Mouse (Mus musculus): ENCODE measurements around the gene Tmem132d.

Tmem132d gene

DNA sequence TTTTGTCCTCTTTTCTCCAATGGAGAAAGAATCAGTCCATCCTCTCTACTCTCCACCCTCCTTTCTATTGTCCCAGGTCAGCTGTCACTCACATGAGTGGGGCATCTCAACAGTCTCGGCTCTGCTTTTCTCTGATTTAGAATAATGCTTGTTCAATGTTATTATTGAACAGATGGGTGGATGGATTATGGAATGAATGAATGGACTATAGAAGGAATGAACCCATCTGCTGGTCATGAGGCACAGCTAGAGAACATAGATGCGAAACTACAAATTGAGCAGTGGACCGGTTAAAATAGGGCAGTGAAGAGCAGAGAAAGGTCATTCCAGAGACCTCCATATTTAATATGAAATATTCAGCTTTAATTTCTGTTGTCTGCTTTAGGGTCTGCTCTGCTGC is 514.5 kb downstream of the Tmem132d start:
- DNase-seq, result no peak

- DNase-seq, result no peak
Observed at GRCm38 (mm10) chr5:127914157-127914556, 518.7 kb downstream of the Tmem132d start.

DNA sequence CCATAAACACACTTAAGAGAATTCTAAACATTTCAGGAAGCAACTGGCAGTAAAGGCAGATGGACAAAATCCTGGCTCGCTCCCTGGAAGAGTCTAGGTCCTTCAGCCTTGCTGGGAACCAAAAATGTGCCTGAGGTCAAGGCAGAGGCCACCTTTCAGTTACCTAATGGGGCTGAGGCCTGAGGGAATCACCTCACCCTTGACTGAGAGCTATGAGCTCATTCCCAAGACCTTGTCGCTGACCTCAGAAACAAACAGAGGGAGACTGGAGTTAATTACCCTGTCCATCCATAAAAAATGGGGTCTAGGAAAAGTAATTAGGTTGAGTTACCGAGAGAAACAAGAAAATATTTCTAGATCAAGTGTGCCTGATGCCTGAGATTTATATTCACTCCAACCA is 521.3 kb downstream of the Tmem132d start:
- DNase-seq, result no peak

GRCm38 (mm10) chr5:127910356-127910755 is 522.5 kb downstream of the Tmem132d start:
- DNase-seq, result no peak

- no peak for DNase-seq
Observed at GRCm38 (mm10) chr5:127895176-127895575, 537.7 kb downstream of the Tmem132d start.

- no peak for DNase-seq
Observed at GRCm38 (mm10) chr5:127885566-127886505, 547.0 kb downstream of the Tmem132d start.

DNA sequence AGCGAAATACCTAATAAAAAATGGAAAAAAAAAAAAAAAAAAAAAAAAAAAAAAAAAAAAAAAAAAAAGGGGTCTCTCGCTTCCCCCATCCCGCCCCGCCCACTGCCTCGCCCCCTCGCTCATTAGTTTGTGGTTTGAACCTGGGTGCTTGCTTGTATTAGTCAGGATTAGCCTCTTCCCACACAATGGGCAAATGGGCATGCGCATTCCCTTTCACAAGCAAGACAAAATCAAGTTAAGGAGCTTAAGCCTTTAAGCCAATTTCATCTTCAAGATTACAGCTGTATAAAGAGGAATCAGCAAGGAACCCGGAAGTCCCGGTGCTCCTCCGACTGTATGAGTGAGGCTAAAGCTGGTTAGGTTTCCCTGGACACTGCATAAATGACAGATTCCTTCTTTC is 549.9 kb downstream of the Tmem132d start:
- no peak for DNase-seq

GRCm38 (mm10) chr5:127874461-127874860 is 558.4 kb downstream of the Tmem132d start:
- DNase-seq, result no peak

DNA sequence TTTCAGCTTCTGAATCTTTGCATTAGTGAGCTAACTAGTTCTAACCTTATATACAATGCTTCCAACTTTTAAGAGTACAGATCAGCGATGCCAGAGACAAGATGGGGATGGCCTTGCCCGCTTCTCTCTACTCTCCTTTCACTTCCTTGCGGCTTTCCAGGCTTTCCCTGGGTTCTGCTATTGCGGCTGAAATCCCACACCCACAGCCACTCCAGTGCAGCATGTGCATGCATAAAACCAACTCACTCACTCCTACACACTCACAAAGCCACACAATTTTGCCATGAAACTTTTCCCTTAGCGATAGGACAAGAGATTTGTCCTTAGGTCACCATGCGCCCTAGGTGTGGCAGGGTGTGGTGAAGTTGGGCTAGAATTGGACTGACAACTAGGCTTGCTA is 567.7 kb downstream of the Tmem132d start:
- no peak for DNase-seq

DNA sequence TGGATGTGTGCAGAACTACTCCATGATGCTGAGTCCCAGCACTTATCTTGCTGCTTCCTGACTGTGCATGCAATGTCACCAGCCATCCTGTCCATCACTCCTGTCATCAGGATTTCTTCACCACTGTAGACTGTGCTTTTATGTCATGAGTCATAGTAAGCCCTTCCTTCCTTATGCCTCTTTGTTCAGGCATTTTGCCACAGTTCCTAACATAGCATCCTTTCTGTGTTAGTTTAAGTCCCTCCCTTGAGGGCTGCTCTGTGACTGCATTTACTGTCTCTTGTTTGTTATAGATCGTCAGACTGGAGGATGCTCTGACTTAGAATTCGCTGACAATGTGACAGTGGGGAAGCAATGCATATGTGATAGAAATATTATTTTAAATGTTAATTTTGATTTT is 573.2 kb downstream of the Tmem132d start:
- no peak for DNase-seq

- DNase-seq, result no peak
Observed at GRCm38 (mm10) chr5:127852305-127852704, 580.6 kb downstream of the Tmem132d start.

DNA sequence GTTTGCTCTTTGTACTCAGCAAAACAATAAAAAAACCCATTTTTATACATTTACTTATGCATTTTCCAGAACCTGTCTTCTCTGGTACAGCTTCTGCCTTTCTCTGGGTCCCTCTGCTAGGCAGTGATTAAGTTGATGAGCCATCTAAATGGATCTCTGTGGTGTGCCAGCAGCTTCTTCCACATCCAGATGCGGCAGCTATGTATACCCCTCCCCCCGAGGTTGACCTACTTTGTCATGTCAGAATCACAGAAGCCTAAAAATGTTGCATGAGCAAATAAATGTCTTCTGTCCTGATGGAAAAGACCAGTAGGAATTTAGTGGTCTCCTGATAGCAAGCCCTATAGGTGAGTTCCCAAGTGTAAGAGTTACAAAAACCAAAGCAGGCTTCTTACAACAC is 601.1 kb downstream of the Tmem132d start:
- DNase-seq, result no peak

DNA sequence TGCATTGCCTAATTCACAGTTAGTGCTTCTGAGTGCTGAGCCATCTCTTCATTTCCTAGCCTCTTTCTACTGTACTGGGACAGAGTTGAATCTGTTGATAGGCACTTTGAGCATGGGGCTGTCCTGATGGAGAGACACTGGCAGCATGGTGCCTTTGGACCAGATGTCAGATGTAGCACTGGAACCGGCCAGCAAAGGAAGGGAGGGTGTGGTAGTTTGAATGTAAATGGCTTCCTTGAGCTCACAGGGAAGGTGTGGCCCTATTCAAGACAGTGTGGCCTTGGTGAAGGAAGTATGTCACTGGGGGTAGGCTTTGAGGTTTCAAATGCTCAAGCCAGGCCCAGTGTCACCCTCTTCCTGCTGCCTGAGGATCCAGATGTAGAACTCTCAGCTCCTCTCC is 602.0 kb downstream of the Tmem132d start:
- DNase-seq, result no peak

- no peak for DNase-seq
Observed at GRCm38 (mm10) chr5:127828756-127829155, 604.1 kb downstream of the Tmem132d start.

GRCm38 (mm10) chr5:127821960-127822359 is 610.9 kb downstream of the Tmem132d start:
- DNase-seq, result no peak

GRCm38 (mm10) chr5:127815292-127815691 is 617.6 kb downstream of the Tmem132d start:
- no peak for DNase-seq

- no peak for DNase-seq
Observed at GRCm38 (mm10) chr5:127807419-127807818, 625.5 kb downstream of the Tmem132d start.

DNA sequence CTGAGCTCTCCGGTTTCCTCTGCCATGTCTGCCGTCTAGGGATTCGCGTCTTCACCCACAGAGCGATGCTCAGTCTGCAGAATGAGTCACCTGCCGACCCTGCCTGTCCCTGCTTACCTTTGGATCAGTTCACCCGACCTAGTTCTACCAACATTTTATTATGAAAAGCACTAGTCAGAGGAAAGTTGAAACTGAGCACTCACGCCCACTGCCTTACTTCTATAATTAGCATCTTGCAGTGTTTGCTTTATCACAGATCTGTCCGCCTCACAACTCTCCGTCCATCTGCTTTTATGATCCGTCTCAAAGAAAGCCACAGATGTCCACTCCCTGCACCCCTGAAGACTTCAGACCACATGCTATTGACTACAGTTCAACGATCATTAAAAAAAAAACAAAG is 626.0 kb downstream of the Tmem132d start:
- no peak for DNase-seq

GRCm38 (mm10) chr5:127800907-127801306 is 632.0 kb downstream of the Tmem132d start:
- no peak for DNase-seq

DNA sequence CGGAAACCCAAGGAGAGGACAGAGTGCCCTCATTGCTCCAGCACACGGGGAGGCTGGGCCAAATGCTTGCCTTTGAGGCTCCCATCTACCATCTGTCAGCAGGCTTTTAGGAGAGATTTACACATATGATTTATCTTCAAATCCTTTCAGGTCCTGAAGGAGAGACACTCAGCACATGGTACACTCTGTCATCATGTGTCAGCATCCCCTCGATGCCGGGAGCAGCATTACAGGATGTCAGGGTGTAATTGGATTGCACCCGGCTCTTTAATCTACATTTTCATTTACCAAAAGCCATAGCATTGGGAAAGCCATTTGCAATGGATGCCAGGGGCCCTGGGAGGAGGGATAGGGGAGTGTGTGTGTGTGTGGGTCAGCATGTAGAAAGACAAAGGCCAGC is 651.7 kb downstream of the Tmem132d start:
- no peak for DNase-seq

DNA sequence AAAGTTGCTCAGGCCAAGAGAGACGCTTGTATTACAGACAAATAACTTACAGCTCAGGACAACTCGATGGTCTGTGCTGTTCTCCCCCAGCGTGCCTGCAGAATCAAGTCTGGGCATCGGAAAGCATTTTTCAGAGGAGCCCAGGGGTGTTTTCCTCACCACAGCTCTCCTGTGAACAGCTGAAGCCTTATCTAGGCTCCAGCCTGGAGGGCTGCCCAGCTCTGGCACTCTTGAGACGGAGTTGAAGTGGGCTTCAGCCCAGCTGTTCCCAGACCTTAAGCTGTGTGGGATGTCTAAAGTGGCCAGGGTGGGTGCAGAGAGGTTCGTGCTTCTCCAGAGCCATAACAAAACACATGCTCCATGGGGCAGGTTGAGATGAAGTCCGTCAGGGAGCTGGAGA is 657.1 kb downstream of the Tmem132d start:
- no peak for DNase-seq

- DNase-seq, result no peak
Observed at GRCm38 (mm10) chr5:127758576-127758975, 674.3 kb downstream of the Tmem132d start.

DNA sequence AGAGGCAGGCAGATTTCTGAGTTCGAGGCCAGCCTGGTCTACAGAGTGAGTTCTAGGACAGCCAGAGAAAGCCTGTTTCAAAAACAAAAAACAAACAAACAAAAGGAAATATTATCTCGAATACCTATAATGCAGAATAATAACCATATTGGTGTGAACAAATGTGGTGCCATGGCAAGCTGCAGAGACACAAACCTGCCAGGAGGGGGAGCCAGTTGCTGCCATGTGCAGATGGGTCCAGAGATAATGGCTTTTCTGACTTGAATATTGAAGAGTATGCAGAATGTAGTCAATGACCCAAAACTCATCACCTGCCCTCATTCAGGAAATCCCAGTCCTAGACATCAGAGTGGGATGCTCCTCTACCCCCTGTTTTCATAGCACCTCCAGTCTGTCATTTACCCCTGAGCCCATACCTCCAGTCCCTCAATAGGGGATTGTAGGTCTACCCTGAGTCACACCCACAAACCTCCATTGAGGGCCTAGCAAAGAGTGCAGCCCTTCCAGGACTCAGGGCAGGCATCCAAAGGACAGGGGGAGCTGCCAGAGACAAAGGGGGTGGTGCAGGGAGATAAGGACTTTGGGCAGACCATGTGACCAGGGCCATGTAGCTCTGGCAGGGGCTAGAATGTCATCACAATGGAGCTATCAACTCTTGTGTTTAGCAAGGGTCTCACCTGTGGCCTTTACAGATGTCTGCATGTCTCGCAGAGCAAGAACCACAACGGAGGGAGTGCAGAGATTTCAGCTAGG is 676.0 kb downstream of the Tmem132d start:
- DNase-seq, result no peak

GRCm38 (mm10) chr5:127756011-127756410 is 676.9 kb downstream of the Tmem132d start:
- DNase-seq, result no peak

All from cerebellum, adult 18-20 months (tissue).